ENCODE assay signal across 9 mouse cellular contexts in the genomic region with DNA sequence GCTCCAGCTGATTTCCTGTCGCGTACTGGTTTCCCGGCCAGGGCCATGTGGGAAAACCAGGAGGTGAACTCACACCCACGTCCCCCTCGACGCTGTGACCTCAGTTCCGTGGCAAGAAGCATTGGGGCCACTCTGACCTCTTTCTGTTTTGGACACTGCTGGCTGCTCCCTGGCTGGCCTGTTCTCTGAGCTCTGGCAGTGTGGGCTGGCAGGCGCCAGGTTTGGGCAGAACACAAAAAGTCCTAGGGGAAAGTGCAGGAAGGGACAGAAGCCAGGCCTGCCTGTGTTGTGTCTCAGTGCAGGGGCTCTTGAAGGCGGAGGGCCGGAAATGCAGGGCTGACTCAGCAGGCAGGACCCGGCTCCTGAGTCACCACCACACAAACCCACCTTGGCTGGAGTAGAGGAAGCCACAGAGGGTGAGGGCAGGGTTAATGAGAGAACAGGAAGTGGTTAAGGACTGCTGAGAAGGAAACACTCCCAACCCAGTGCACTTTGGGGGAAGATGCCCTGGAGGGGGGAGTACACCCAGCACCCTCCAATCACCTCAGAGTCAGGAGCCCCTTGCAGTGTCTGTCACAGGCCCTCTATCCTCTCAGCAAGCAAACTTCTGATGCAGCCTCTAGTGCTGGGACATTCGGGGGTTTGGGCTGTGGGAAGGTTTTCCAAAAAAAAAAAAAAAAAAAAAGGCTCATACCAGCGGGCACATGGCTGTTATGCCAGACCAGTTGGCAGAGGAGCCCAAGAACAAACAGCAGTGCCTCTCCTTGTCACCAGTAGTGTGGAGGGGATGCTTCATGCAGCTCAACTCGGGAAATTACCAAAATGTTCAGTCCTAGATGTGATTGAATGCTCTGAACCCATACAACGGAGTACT. TPM values are rescaled to one million over a fixed set of nuclear protein-coding genes. Genes with fewer than 3 reads are reported as not detected.
DNase-seq lines count a peak whose midpoint lies in the region; ATAC-seq and TF ChIP-seq lines count a peak whose summit lies in the region.
"Had no signal": no experiment of that assay in that cellular context is flagged by ENCODE, and none has a peak within 500 bp of the region (broad histone marks: within the 10 kb centered on the region; RNA-seq: fewer than 3 reads in every experiment).

No protein-coding gene starts in this region.

- no peaks in the 10 kb centered on the region for H3K36me3 ChIP-seq in kidney, adult 2 months (ENCODE audit: control insufficient read depth, insufficient read depth, low read length)
- H3K36me3 ChIP-seq in midbrain, embryonic 10.5 days = no peaks in the 10 kb centered on the region
- H3K36me3 ChIP-seq: midbrain, embryonic 12.5 days had no signal

- TF ChIP-seq POLR2A in embryonic fibroblast, embryonic 13.5 days (IDR thresholded peaks at IDR 0.05; ENCODE audit: low read depth, low read length) = no peak
- TF ChIP-seq POLR2A in kidney, adult 2 months (IDR thresholded peaks at IDR 0.05; ENCODE audit: low read depth, low read length) = no peak

- no peak overlapping the region for H3K4me3 ChIP-seq in embryonic fibroblast, embryonic 13.5 days (ENCODE audit: insufficient read depth, low read length)
- H3K4me3 ChIP-seq in kidney, adult 2 months (ENCODE audit: insufficient read depth, low read depth, low read length) = no peak overlapping the region
- H3K4me3 ChIP-seq in midbrain, embryonic 10.5 days = no peak overlapping the region
- H3K4me3 ChIP-seq: midbrain, embryonic 12.5 days had no signal

- DNase-seq in urinary bladder, postnatal 14 days (ENCODE audit: low spot score) = peak; percentile 36
- no peak for DNase-seq in urinary bladder, postnatal 10 days (ENCODE audit: low spot score)
- peak; percentile 70 for DNase-seq in kidney, adult 2 months
- no peak for DNase-seq in midbrain, embryonic 10.5 days (ENCODE audit: low spot score)
- no peak for DNase-seq in layer of hippocampus, adult 9-10 months (ENCODE audit: low spot score)

- TF ChIP-seq CTCF in embryonic fibroblast, embryonic 13.5 days (IDR thresholded peaks at IDR 0.05; ENCODE audit: borderline replicate concordance, insufficient read depth, low read length) = no peak
- TF ChIP-seq CTCF in kidney, adult 2 months (conservative IDR thresholded peaks at IDR 0.05; ENCODE audit: insufficient read depth, insufficient read length, low read depth, low read length) = no peak

- 0 out of 2 replicates have a peak, but pooled peaks cover 2% of the 10 kb centered on the region for H3K4me1 ChIP-seq in embryonic fibroblast, embryonic 13.5 days (ENCODE audit: control insufficient read depth, insufficient read depth, low read length)
- no peaks in the 10 kb centered on the region for H3K4me1 ChIP-seq in kidney, adult 2 months (ENCODE audit: control insufficient read depth, insufficient read depth, low read length)
- no peaks in the 10 kb centered on the region; the same call in 1 of the 2 replicates for H3K4me1 ChIP-seq in midbrain, embryonic 10.5 days
- H3K4me1 ChIP-seq: midbrain, embryonic 12.5 days had no signal

- WGBS in kidney, adult 2 months = 56% methylated on average over 15 of the region's 15 CpGs
- 85% methylated on average over 15 of the region's 15 CpGs for WGBS in midbrain, embryonic 10.5 days

- peak; percentile 88 for ATAC-seq in megakaryocyte, adult 5-6 weeks (ENCODE audit: poor library complexity, severe bottlenecking)
- no peak for ATAC-seq in frontal cortex, adult (ENCODE audit: low TSS enrichment)

- peak overlapping the region; percentile 74 for H3K27ac ChIP-seq in embryonic fibroblast, embryonic 13.5 days (ENCODE audit: insufficient read depth, low read length)
- H3K27ac ChIP-seq in kidney, adult 2 months (ENCODE audit: insufficient read depth, low read depth, low read length) = peak overlapping the region; percentile 31; the same call in 1 of the 2 replicates
- no peak overlapping the region for H3K27ac ChIP-seq in midbrain, embryonic 10.5 days (replicated peaks)
- H3K27ac ChIP-seq: midbrain, embryonic 12.5 days had no signal

- H3K27me3 ChIP-seq in kidney, adult 2 months (replicated peaks; ENCODE audit: control insufficient read depth, insufficient read depth, low read length) = no peaks in the 10 kb centered on the region
- peaks cover 4% of the 10 kb centered on the region for H3K27me3 ChIP-seq in midbrain, embryonic 10.5 days (ENCODE audit: low read depth, poor library complexity, severe bottlenecking)

- no peaks in the 10 kb centered on the region for H3K9me3 ChIP-seq in midbrain, embryonic 10.5 days (replicated peaks)
- H3K9me3 ChIP-seq: midbrain, embryonic 12.5 days had no signal

RNA-seq across cellular contexts. Expression of a gene that starts 60.0 kb away (rescaled TPM):
- polyA plus RNA-seq in embryonic fibroblast, embryonic 13.5 days (2011; ENCODE audit: insufficient read length, low read depth, missing spikeins) = 1.1 and 2.0 TPM in 2 replicates
- 0.75 and 1.2 TPM in 2 replicates for polyA plus RNA-seq in kidney, adult 2 months (2012; rRNA removed)
- total RNA-seq in megakaryocyte, adult 5-6 weeks (2015) = not detected in 2 replicates
- not detected in 2 replicates for total RNA-seq in megakaryocyte, adult 5-6 weeks (2017)
- polyA plus RNA-seq in midbrain, embryonic 10.5 days (2016; fragmentation: Nextera tagmentation; extraction: Ambion mirVana) = 1.1 TPM in 2 replicates

Comparison
In these comparisons a context has a peak if more than half of its experiments do, and no peak if none do; other contexts are left out.
1. DNase-seq: peak in urinary bladder, postnatal 14 days (single experiment) and kidney, adult 2 months (single experiment); none in urinary bladder, postnatal 10 days (single experiment), midbrain, embryonic 10.5 days (single experiment) and layer of hippocampus, adult 9-10 months (single experiment).